Mouse (Mus musculus): ENCODE data around the gene Nfib.

The Nfib gene

GRCm38 (mm10) chr4:82634365-82634764, 71.2 kb downstream of the Nfib start:
- 79% methylated on average over 7 of the region's 7 CpGs for WGBS

GRCm38 (mm10) chr4:82624285-82625045, 81.1 kb downstream of the Nfib start:
- WGBS = 88% methylated on average over 8 of the region's 8 CpGs

- whole genome bisulfite sequencing = 82% methylated on average over 4 of the region's 4 CpGs
Observed at GRCm38 (mm10) chr4:82623835-82624234, 81.7 kb downstream of the Nfib start.

GRCm38 (mm10) chr4:82623081-82623538, 82.4 kb downstream of the Nfib start:
- WGBS = 65% methylated on average over 12 of the region's 12 CpGs

GRCm38 (mm10) chr4:82622321-82622836, 83.2 kb downstream of the Nfib start:
- WGBS = 16% methylated on average over 3 of the region's 3 CpGs

- WGBS = 30% methylated on average over 12 of the region's 12 CpGs
Observed at GRCm38 (mm10) chr4:82619539-82619941, 86.0 kb downstream of the Nfib start.

GRCm38 (mm10) chr4:82619003-82619402, 86.5 kb downstream of the Nfib start:
- WGBS = 55% methylated on average over 2 of the region's 2 CpGs

GRCm38 (mm10) chr4:82617257-82617656, 88.3 kb downstream of the Nfib start:
- 94% methylated on average over 10 of the region's 10 CpGs for WGBS

GRCm38 (mm10) chr4:82615712-82616111, 89.8 kb downstream of the Nfib start:
- WGBS = 82% methylated on average over 5 of the region's 5 CpGs

- 56% methylated on average over 7 of the region's 7 CpGs for WGBS
Observed at GRCm38 (mm10) chr4:82614466-82614805, 91.1 kb downstream of the Nfib start.

GRCm38 (mm10) chr4:82613606-82614465, 91.7 kb downstream of the Nfib start:
- 29% methylated on average over 7 of the region's 7 CpGs for WGBS

GRCm38 (mm10) chr4:82609676-82610075, 95.9 kb downstream of the Nfib start:
- WGBS = 63% methylated on average over 4 of the region's 4 CpGs

GRCm38 (mm10) chr4:82608768-82609610, 96.6 kb downstream of the Nfib start:
- 69% methylated on average over 9 of the region's 9 CpGs for WGBS

- WGBS = 97% methylated on average over 4 of the region's 4 CpGs
Observed at GRCm38 (mm10) chr4:82607266-82607665, 98.3 kb downstream of the Nfib start.

- 75% methylated on average over 9 of the region's 9 CpGs for WGBS
Observed at GRCm38 (mm10) chr4:82606351-82606750, 99.2 kb downstream of the Nfib start.

- 66% methylated on average over 14 of the region's 14 CpGs for WGBS
Observed at GRCm38 (mm10) chr4:82605034-82605784, 100.3 kb downstream of the Nfib start.

- 58% methylated on average over 4 of the region's 4 CpGs for WGBS
Observed at GRCm38 (mm10) chr4:82604501-82604900, 101.0 kb downstream of the Nfib start.

GRCm38 (mm10) chr4:82600636-82601035, 104.9 kb downstream of the Nfib start:
- WGBS = 90% methylated on average over 1 of the region's 1 CpGs

GRCm38 (mm10) chr4:82598436-82598835, 107.1 kb downstream of the Nfib start:
- 72% methylated on average over 4 of the region's 4 CpGs for WGBS

- 73% methylated on average over 10 of the region's 10 CpGs for WGBS
Observed at GRCm38 (mm10) chr4:82593681-82594666, 111.6 kb downstream of the Nfib start.
